Mouse (Mus musculus): ENCODE measurements around the gene Lamtor1. TPM values are rescaled to one million over a fixed set of nuclear protein-coding genes. Genes with fewer than 3 reads are reported as not detected.

The Lamtor1 gene
- total RNA-seq, 1 experiment from 2014 or later = 66.9 TPM

Other genes starting within 250 kb of the Lamtor1 start
- 29.2 TPM in 2 replicates for gene Clpb, start 242.3 kb upstream of the Lamtor1 start, total RNA-seq (2017)
- gene Phox2a, start 87.6 kb upstream of the Lamtor1 start, total RNA-seq (2017) = not detected in 2 replicates
- gene Inppl1, start 67.7 kb upstream of the Lamtor1 start, total RNA-seq (2017) = 1.0 and 1.8 TPM in 2 replicates
- gene Folr2, start 48.7 kb upstream of the Lamtor1 start, total RNA-seq (2017) = not detected in 2 replicates
- 62.0 and 107 TPM in 2 replicates for gene Anapc15, start 42.2 kb upstream of the Lamtor1 start, total RNA-seq (2017)
- gene Folr1, start 35.1 kb upstream of the Lamtor1 start, total RNA-seq (2017) = not detected in 2 replicates
- gene Tomt, start 455 bp downstream of the Lamtor1 start, total RNA-seq (2017) = 0.19 and 0.91 TPM in 2 replicates
- 1.7 and 3.9 TPM in 2 replicates for gene Lrrc51, start 28.0 kb downstream of the Lamtor1 start, total RNA-seq (2017)
- 251 and 297 TPM in 2 replicates for gene Numa1, start 28.2 kb downstream of the Lamtor1 start, total RNA-seq (2017)
- gene Il18bp, start 112.8 kb downstream of the Lamtor1 start, total RNA-seq (2017) = 1.9 and 3.5 TPM in 2 replicates
- 6.6 and 13.2 TPM in 2 replicates for gene Rnf121, start 159.6 kb downstream of the Lamtor1 start, total RNA-seq (2017)
- 27.5 and 43.1 TPM in 2 replicates for gene Xndc1, start 159.6 kb downstream of the Lamtor1 start, total RNA-seq (2017)
- gene Xntrpc, start 159.8 kb downstream of the Lamtor1 start, total RNA-seq (2017) = 0.68 and 0.69 TPM in 2 replicates
- 0.69 and 1.3 TPM in 2 replicates for gene Trpc2, start 177.2 kb downstream of the Lamtor1 start, total RNA-seq (2017)
- 0.15 TPM in 1 of 2 replicates, not detected in the other for gene Art1, start 195.8 kb downstream of the Lamtor1 start, total RNA-seq (2017)
- 0.14 TPM in 1 of 2 replicates, not detected in the other for gene Art5, start 203.6 kb downstream of the Lamtor1 start, total RNA-seq (2017)
- gene Chrna10, start 210.9 kb downstream of the Lamtor1 start, total RNA-seq (2017) = 0.50 TPM in 1 of 2 replicates, not detected in the other